In genomic region chr4:142410596-142411573, GRCm38 (mm10) we compare ENCODE assay signal across 8 mouse cellular contexts.
A peak's percentile ranks its signal among the peaks of the same experiment; 100 is the strongest.
DNase-seq lines count a peak whose midpoint lies in the region; ATAC-seq and TF ChIP-seq lines count a peak whose summit lies in the region.

No protein-coding gene starts in this region.

- no peak overlapping the region for H3K4me3 ChIP-seq in kidney, postnatal 0 days (replicated peaks; ENCODE audit: low read depth, low read length)

- no peak for ATAC-seq in kidney, postnatal 0 days (replicated peaks; ENCODE audit: low FRiP score, low read depth)

- H3K27ac ChIP-seq in kidney, postnatal 0 days, result no peak overlapping the region

- TF ChIP-seq CTCF in kidney, postnatal 0 days (IDR thresholded peaks at IDR 0.05; ENCODE audit: low read depth), result no peak

- no peaks in the 10 kb centered on the region for H3K36me3 ChIP-seq in kidney, postnatal 0 days (ENCODE audit: insufficient read depth, low read length)

- no peak overlapping the region for H3K4me2 ChIP-seq in kidney, postnatal 0 days (ENCODE audit: low read length)

- H3K9me3 ChIP-seq in kidney, postnatal 0 days (replicated peaks; ENCODE audit: low read length), result no peaks in the 10 kb centered on the region

- H3K9ac ChIP-seq in kidney, postnatal 0 days (ENCODE audit: low read depth, low read length), result no peak overlapping the region

- peak; percentile 75 for DNase-seq in kidney, postnatal 0 days (ENCODE audit: low spot score)
- DNase-seq in kidney, adult 11 months, result no peak
- DNase-seq in cerebellum, adult 9-10 months, result peak; percentile 60
- DNase-seq in gastrocnemius, postnatal 36 days, result peak; percentile 22 to 27
- peak; percentile 83 to 92 for DNase-seq in left cerebral cortex, postnatal 14 days (ENCODE audit: low spot score in 2 of 2)
- peak; percentile 19 for DNase-seq in testis, postnatal 14 days (ENCODE audit: low spot score)
- DNase-seq in embryo, embryonic 10.5 days (ENCODE audit: low spot score), result no peak
- DNase-seq in urinary bladder, adult 18-20 months (ENCODE audit: low spot score in 2 of 2), result no peak

- H3K27me3 ChIP-seq in kidney, postnatal 0 days (ENCODE audit: insufficient read depth, low read length), result no peaks in the 10 kb centered on the region

- H3K4me1 ChIP-seq in kidney, postnatal 0 days (replicated peaks; ENCODE audit: insufficient read depth, low read length), result no peaks in the 10 kb centered on the region

- WGBS in kidney, postnatal 0 days, result 61% methylated on average over 26 of the region's 26 CpGs

- intact Hi-C loops in gastrocnemius, postnatal 36 days (cut with DNase I), result no loop called here
- intact Hi-C loops in left cerebral cortex, postnatal 14 days (cut with DNase I), result no loop called here

Comparison
In these comparisons a context has a peak if more than half of its experiments do, and no peak if none do; other contexts are left out.
1. DNase-seq: peak in kidney, postnatal 0 days (single experiment), cerebellum, adult 9-10 months (single experiment), gastrocnemius, postnatal 36 days (2 of 2), left cerebral cortex, postnatal 14 days (2 of 2) and testis, postnatal 14 days (single experiment); none in kidney, adult 11 months (single experiment), embryo, embryonic 10.5 days (single experiment) and urinary bladder, adult 18-20 months (0 of 2).